Mouse (Mus musculus) bone marrow, adult 2 months (tissue): ENCODE measurements around the gene Olfr469. TPM values are rescaled to one million over a fixed set of nuclear protein-coding genes. Genes with fewer than 3 reads are reported as not detected.
"Not testable (repeated sequence)": the region's sequence is repeated elsewhere in the genome, so short reads cannot be mapped to it uniquely, and the experiment has no call there.

Source experiments
- H3K27ac ChIP-seq: fragments of 200-500 bp; 2 replicates; pipeline ENCODE4 v1.5.1; 2012; ENCODE audit warnings: low read depth, mild to moderate bottlenecking, control low read depth, inconsistent platforms, low read length; ENCODE audit not compliant: control insufficient read depth, poor library complexity, insufficient read depth
- H3K4me1 ChIP-seq: fragments of 200-500 bp; 2 replicates; pipeline ENCODE4 v1.6.1; 2011; ENCODE audit warnings: low read length; ENCODE audit not compliant: control insufficient read depth, insufficient read depth
- H3K4me3 ChIP-seq: fragments of 200-500 bp; replicated peaks from 2 replicates; pipeline ENCODE3; 2011; ENCODE audit warnings: mild to moderate bottlenecking, low read depth, low read length, control low read depth; ENCODE audit not compliant: control insufficient read depth
- CTCF ChIP-seq: fragments of 200-500 bp; IDR thresholded peaks from 2 replicates; pipeline ENCODE4 v1.5.1; 2011; ENCODE audit warnings: low read length, control low read depth; ENCODE audit not compliant: control insufficient read depth, insufficient read depth
- POLR2A ChIP-seq: fragments of 200-500 bp; IDR thresholded peaks from 2 replicates; pipeline ENCODE4 v1.6.1; 2011; ENCODE audit warnings: low read depth, mild to moderate bottlenecking, control low read depth, low read length, borderline replicate concordance; ENCODE audit not compliant: control insufficient read depth
- WGBS: fragments of 180-500 bp; shearing (Covaris S2); methylation state at CpG from one replicate; pipeline ENCODE4 v1.1.7; 2018; 5-methylcytosine and 5-hydroxymethylcytosine counted together
- polyA plus RNA-seq: library from polyadenylated mRNA; stranded (reverse); fragments of >200 nt; gene quantifications from 2 replicates; pipeline ENCODE4 v1.2.4, GENCODE M21; 2011; ENCODE audit warnings: low replicate concordance; ENCODE audit not compliant: missing spikeins, insufficient read depth, insufficient read length

Olfr469 gene
- polyA plus RNA-seq, result not detected in 2 replicates

DNA sequence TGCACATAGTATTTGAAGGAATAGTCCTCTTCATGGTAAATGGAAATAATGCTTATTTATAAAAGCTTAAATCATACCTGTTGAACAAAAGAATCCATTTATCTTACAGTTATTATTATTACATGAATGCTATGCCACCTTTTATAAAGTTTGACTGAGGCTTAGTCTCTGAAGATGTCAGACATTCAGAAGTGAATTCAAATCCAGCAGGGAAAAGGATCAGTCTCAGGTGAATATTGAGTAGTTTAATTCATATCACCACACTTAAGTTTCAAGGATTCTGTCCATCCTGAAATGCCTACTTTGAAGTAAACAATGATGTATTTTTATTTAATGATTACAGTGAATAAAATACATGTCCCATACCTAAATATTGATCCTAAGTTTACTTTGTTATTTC is at the start of gene Olfr469:
Olfr469 (minus strand) TSS at position 101 of the 400 bp plus-strand sequence.
- not testable (repeated sequence) for H3K27ac ChIP-seq, H3K4me3 ChIP-seq, H3K4me1 ChIP-seq

DNA sequence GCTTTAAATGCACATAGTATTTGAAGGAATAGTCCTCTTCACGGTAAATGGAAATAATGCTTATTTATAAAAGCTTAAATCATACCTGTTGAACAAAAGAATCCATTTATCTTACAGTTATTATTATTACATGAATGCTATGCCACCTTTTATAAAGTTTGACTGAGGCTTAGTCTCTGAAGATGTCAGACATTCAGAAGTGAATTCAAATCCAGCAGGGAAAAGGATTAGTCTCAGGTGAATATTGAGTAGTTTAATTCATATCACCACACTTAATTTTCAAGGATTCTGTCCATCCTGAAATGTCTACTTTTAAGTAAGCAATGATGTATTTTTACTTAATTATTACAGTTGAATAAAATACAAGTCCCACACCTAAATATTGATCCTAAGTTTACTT is 22.0 kb upstream of the Olfr469 start, which contains the start of gene Olfr470:
Olfr470 (minus strand) TSS at position 101 of the 400 bp plus-strand sequence.
- not testable (repeated sequence) for H3K27ac ChIP-seq, H3K4me3 ChIP-seq, H3K4me1 ChIP-seq
- 70% methylated on average over 1 of the region's 1 CpGs for WGBS

DNA sequence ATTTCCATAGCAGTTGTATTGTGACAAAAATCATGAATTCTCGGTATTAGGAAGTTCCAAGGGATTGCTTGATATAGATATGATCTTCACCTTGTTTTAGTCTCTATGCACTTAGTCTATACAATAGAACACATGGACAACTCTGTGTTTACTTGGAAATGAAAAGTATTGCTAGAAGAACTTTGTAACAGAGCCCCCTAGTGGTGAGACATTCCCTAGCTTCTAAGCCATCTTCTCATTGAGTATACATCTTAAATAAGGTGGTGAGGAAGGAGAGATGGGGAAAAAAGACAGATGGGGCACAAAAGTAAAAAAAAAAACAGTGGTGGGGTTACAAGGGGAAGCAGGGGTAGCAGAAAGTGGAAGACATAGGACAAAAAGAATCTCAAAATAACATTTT is 16.4 kb upstream of the Olfr469 start:
- WGBS, result 78% methylated on average over 1 of the region's 1 CpGs
- no peak overlapping the region for H3K4me3 ChIP-seq
- no peak overlapping the region for H3K27ac ChIP-seq
- TF ChIP-seq POLR2A (no peak), CTCF (no peak)
- H3K4me1 ChIP-seq, result no peaks in the 10 kb centered on the region

DNA sequence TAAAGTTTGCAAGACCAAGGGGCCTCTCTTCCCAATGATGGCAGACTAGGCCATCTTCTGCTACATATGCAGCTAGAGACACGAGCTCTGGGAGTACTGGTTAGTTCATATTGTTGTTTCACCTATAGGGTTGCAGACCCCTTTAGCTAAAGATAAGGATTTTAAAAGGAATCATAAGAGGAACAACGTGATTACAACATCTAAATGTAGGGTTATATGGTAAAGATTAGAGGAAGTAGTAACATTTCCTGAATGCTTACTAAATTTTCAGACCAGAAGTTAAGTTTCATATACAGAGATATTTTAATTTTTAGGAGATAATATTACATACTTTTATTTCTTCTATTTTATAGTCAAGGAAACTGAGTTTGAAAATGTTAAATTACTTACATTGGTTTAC is 1.5 kb downstream of the Olfr469 start:
- 9% methylated on average over 2 of the region's 2 CpGs for WGBS
- not testable (repeated sequence) for H3K27ac ChIP-seq, H3K4me3 ChIP-seq, H3K4me1 ChIP-seq

DNA sequence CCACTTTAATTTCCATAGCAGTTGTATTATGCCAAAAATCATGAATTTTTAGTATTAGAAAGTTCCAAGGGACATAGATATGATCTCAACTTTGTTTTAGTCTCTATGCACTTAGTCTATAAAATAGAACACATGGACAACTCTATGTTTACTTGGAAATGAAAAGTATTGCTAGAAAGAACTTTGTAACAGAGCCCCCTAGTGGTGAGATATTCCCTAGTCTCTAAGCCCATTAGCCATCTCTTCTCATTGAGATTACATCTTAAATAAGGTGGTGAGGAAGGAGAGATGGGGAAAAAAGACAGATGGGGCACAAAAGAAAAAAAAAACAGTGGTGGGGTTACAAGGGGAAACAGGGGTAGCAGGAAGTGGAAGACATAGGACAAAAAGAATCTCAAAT is 5.9 kb downstream of the Olfr469 start:
- H3K4me3 ChIP-seq, result no peak overlapping the region
- H3K4me1 ChIP-seq, result no peaks in the 10 kb centered on the region
- H3K27ac ChIP-seq, result no peak overlapping the region
- TF ChIP-seq CTCF (no peak), POLR2A (no peak)

DNA sequence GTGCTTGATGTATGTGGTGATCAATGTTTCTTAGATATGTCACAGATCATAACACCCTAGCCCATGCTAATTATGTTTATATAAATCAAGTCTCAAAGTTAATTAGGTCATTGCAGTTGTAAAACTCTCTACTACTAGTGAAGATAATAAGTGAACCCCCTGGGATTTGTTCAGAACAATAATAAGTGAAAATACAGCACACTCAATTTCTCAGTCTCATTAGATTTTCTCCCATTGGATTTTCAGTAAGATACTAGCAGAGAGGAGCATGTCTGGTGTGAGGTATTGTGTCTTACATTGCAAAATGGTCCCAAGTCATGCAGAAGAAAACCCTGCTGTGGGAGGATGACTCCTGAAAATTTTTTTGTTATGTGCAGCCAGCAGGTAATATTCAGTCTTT is 13.4 kb downstream of the Olfr469 start, which contains the start of gene Olfr467:
Olfr467 (plus strand) TSS at position 301 of the 400 bp plus-strand sequence.
- TF ChIP-seq CTCF (no peak), POLR2A (no peak)
- Histone ChIP-seq H3K4me3 (no peak within 1 kb of the TSS), H3K27ac (no peak within 1 kb of the TSS), H3K4me1 (no peaks in the 10 kb centered on the region)

DNA sequence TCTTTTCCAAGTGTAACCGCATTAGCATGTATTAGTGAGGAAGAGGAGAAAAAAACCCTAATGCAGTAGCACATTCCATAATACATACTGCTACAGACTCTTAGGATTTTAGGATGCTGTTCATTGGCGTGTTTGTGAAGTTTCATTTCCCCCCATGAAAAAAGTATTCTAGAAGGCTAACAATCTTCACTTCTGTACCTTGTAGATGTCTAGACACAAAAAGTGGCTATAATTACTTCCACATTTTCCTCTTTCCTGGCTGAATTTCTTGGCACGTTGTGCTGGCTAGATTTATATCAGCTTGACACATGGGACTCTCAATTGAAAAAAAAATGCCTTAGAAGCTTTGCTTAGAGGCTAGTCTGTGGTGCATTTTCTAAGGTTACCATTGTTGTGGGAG is 23.2 kb downstream of the Olfr469 start:
- TF ChIP-seq POLR2A (no peak), CTCF (no peak)
- no peak overlapping the region for H3K27ac ChIP-seq
- H3K4me1 ChIP-seq, result no peaks in the 10 kb centered on the region
- H3K4me3 ChIP-seq, result no peak overlapping the region
- 46% methylated on average over 3 of the region's 3 CpGs for WGBS

DNA sequence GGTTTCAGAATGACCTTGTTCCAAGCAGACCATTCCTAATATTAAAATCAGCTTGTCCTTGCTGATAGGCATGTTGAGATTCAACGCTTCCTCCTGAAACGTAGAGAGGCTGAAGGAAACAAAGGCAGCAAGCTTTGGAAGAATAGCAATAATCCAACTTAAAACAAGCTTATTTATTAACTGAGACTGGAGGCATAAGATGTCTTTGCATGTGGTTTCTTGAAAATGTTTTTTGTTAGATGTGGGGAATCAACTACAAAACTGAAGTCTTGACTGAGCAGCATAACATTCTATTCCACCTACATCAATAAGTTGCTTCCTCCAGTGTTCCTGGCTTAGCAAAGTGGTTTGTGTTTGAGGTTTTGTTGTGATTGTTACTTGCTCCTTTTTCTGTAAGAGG is 24.2 kb downstream of the Olfr469 start, which contains the start of gene Ovch2:
Ovch2 (minus strand) TSS at position 101 of the 400 bp plus-strand sequence.
- WGBS, result 70% methylated on average over 2 of the region's 2 CpGs
- H3K27ac ChIP-seq, result no peak within 1 kb of the TSS
- no peak for TF ChIP-seq POLR2A
- TF ChIP-seq CTCF, result no peak

DNA sequence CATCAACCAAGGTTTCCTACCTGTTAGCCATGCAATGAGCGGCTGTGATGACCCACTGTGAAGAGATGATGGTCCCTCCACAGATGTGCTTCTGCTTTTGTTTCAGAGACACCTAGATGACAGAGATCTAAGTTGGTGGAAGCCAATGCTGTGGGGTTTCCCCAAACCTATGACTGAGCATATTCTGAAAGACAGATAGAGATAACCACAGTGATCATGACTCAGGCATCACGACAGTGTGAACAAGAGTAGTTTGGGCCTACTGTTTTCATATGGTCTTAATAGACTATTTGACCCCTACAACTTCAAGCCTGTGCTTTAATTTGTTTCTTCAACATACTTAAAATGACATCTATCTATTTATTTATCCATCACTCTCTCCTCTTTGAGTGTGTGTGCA is 28.8 kb downstream of the Olfr469 start:
- Histone ChIP-seq H3K4me1 (no peaks in the 10 kb centered on the region), H3K4me3 (no peak overlapping the region), H3K27ac (no peak overlapping the region)
- 61% methylated on average over 2 of the region's 2 CpGs for WGBS
- TF ChIP-seq CTCF (no peak), POLR2A (no peak)

More for the DNA sequence above, 24.2 kb downstream of the Olfr469 start, which contains the start of gene Ovch2:
- Histone ChIP-seq H3K4me3 (no peak within 1 kb of the TSS), H3K4me1 (no peaks in the 10 kb centered on the region)
